Mouse (Mus musculus): ENCODE data around the gene Cfap99. TPM values are rescaled to one million over a fixed set of nuclear protein-coding genes. Genes with fewer than 3 reads are reported as not detected.

The Cfap99 gene
- polyA plus RNA-seq, 1 experiment from 2014 or later: 0.08 TPM

DNA sequence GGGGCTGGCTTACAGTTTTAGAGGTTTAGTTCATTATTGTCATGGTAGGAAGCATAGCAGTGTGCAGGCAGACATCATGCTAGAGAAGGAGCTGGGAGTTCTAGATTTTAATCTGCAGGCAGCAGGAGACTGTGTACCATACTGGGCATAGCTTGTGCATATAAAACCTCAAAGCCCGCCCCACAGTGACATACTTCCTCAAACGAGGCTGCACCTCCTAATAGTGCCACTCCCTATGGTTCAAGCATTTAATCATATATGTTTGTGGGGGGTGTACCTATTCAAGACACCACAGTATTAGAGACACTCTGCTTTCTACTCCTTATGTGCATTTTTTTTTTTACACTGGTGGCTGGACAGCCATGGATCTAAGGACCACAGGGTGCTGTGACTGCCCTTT, 41.7 kb downstream of the Cfap99 start:
- WGBS: 81% methylated on average over 2 of the region's 2 CpGs
- Histone ChIP-seq H3K27ac (ENCODE audit: poor library complexity, severe bottlenecking) (no peak overlapping the region), H3K9ac (no peak overlapping the region), H3K27me3 (replicated peaks) (no peaks in the 10 kb centered on the region), H3K9me3 (replicated peaks) (no peaks in the 10 kb centered on the region), H3K4me3 (no peak overlapping the region), H3K4me1 (replicated peaks) (peaks cover 12% of the 10 kb centered on the region), H3K36me3 (no peaks in the 10 kb centered on the region), H3K4me2 (no peak overlapping the region)
- no peak for ATAC-seq (ENCODE audit: insufficient number of reproducible peaks, low FRiP score)

DNA sequence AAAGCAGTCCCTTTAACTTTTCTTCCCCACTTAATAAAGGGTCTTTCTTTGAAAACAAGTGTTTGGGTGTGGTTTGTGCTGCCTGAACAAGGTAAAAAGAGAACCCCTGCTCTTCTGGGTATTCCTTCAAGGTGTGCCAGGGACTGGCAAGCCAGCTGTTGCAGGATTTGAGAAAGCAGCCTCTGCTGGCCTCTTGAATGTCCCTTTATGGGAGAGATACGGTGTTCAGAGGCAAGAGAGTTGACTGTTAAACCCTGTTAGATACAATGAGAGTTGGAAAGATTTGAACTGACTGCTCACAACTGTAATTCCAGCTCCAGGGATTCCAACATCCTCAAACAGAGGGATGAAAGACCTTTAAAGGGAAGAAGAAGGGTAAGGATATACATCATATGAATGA, 45.7 kb downstream of the Cfap99 start:
- Histone ChIP-seq H3K27ac (ENCODE audit: poor library complexity, severe bottlenecking) (no peak overlapping the region), H3K9me3 (replicated peaks) (no peaks in the 10 kb centered on the region), H3K4me1 (replicated peaks) (peaks cover 15% of the 10 kb centered on the region), H3K36me3 (peaks cover 7% of the 10 kb centered on the region), H3K4me2 (no peak overlapping the region), H3K4me3 (no peak overlapping the region), H3K9ac (no peak overlapping the region), H3K27me3 (replicated peaks) (no peaks in the 10 kb centered on the region)
- WGBS: 81% methylated on average over 1 of the region's 1 CpGs
- ATAC-seq (ENCODE audit: insufficient number of reproducible peaks, low FRiP score): no peak

DNA sequence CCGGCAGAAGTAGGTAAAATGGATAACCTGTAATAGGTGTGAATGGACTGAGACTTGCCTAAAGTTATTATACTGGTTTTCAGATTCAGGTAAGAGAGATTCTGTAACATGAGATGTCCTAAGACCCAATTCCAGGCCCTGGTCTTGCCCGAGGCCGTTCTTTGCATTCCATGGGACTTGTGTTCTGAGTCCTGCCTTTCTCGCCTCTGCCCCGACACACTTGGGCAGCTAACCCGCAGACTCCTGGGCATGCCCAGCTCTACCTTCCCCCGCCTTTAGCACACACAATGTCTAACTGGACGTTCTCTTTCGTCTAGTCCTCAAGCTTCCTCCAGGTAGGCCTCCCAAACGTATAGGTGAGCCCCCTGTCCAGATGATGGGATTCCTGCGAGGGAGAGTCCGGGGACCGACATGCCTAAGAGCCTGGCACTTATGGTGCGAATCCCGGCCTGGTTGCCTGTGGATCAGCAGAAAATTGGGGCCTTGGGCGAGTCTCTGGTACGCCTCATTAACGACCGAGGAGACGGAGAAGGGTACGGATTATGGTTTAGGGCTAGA, 47.2 kb downstream of the Cfap99 start:
- peak overlapping the region; percentile 71 for H3K4me2 ChIP-seq
- H3K4me3 ChIP-seq: peak overlapping the region; percentile 99
- H3K9ac ChIP-seq: peak overlapping the region; percentile 81
- no peaks in the 10 kb centered on the region for H3K9me3 ChIP-seq (replicated peaks)
- peak overlapping the region; percentile 86 for H3K27ac ChIP-seq (ENCODE audit: poor library complexity, severe bottlenecking)
- no peaks in the 10 kb centered on the region for H3K27me3 ChIP-seq (replicated peaks)
- H3K36me3 ChIP-seq: peaks cover 10% of the 10 kb centered on the region
- peaks cover 21% of the 10 kb centered on the region for H3K4me1 ChIP-seq (replicated peaks)
- 1% methylated on average over 21 of the region's 21 CpGs for WGBS
- ATAC-seq (ENCODE audit: insufficient number of reproducible peaks, low FRiP score): peak; percentile 64

DNA sequence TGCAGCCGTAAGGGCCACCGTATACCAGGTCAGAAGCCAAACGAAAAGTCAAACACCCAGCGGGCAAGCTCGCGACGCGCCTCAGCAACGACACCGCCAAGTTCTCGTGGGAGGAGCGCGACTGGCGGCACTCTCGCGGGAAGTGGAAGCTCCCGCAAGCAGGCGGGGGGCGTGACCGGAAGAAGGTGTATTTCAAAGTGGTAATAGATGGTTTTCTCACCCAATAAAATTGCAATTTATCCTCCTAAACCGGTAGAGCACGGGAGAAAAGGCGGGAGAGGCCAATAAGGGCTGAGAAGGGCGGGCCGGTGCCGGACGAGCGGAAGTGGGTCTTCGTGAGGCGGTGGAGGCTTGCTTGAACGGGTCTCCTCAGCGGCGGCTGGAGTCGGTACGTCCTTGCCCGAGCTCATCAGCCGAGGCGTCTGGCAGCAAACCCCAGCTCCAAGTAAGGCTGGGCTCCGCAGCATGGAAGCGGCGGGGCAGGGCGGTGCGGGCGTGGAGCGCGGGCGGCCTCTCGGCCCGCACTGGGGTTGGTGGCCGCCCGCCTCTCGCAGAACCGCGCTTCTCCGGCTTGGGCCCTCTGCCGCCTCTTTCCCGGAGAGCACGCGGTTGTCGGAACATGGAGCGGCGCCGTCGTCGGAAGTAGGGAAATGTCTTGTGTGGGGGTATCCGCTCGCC, 47.8 kb downstream of the Cfap99 start, which contains the start of gene Rnf4:
Gene Rnf4 (plus strand): TSS at position 193 of the 678 bp plus-strand sequence.
- Histone ChIP-seq H3K27ac (ENCODE audit: poor library complexity, severe bottlenecking) (peak within 1 kb of the TSS; percentile 98), H3K9ac (peak within 1 kb of the TSS; percentile 99), H3K27me3 (replicated peaks) (no peaks in the 10 kb centered on the region), H3K4me2 (peak within 1 kb of the TSS; percentile 96), H3K4me3 (peak within 1 kb of the TSS; percentile 99), H3K36me3 (peaks cover 10% of the 10 kb centered on the region), H3K4me1 (replicated peaks) (peaks cover 22% of the 10 kb centered on the region), H3K9me3 (replicated peaks) (no peaks in the 10 kb centered on the region)
- WGBS: under 1% methylated on average over 67 of the region's 67 CpGs
- ATAC-seq (ENCODE audit: insufficient number of reproducible peaks, low FRiP score): peak; percentile 95

DNA sequence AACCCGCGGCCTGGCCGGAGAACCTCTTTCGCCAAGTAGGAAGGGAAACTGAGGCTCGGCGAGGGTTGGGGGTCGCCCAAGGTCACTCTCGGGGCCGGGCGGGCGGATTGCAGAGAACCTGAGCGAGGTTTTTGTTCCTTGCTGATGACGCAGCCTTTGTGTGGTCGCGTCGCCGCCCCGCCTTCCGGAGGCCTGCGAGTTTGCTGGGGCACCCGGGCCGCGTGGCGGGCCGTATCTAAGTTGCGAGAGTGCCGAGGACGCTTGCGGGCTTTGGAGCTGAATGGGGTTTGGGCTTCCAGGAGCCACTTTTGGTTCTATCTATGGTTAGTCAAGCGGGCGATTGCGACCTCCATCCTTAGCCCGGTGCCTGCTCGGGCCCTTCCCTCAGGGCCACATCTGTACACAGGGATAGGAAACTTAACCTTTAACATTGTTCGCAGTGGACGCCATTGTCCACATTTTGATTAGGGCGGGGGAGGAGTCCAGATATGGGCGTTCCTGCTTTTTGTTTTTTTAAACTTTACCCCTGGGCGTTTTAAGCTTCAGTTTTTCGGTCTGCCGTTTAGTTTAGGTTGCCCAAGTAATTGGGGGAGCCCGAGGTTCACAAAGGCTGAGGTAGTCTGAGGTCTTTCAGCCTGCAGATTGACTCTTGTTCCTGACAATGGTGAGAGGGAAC, 48.5 kb downstream of the Cfap99 start:
- under 1% methylated on average over 42 of the region's 42 CpGs for WGBS
- H3K4me2 ChIP-seq: peak overlapping the region; percentile 96
- H3K36me3 ChIP-seq: peaks cover 10% of the 10 kb centered on the region
- H3K4me3 ChIP-seq: peak overlapping the region; percentile 99
- H3K27ac ChIP-seq (ENCODE audit: poor library complexity, severe bottlenecking): peak overlapping the region; percentile 98
- ATAC-seq (ENCODE audit: insufficient number of reproducible peaks, low FRiP score): peak; percentile 75
- no peaks in the 10 kb centered on the region for H3K27me3 ChIP-seq (replicated peaks)
- peaks cover 22% of the 10 kb centered on the region for H3K4me1 ChIP-seq (replicated peaks)
- H3K9ac ChIP-seq: peak overlapping the region; percentile 99
- no peaks in the 10 kb centered on the region for H3K9me3 ChIP-seq (replicated peaks)

DNA sequence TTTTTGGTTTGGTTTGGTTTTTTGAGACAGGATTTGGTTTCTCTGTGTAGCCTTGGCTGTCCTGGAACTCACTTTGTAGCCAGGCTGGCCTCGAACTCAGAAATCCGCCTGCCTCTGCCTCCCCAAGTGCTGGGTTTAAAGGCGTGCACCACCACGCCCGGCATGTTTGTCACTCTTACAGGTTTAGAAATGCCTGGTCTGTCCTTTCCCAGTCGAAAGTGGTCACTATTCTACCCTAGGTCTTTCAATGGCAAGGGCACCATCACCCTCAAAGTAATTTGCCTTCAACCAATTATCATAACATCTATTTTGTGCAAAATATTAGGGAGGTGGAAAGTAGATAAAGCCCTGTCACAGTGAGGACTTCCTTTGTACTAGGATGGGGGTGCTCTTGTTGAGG, 51.8 kb downstream of the Cfap99 start:
- Histone ChIP-seq H3K9ac (no peak overlapping the region), H3K4me1 (replicated peaks) (peaks cover 21% of the 10 kb centered on the region), H3K4me2 (no peak overlapping the region), H3K9me3 (replicated peaks) (no peaks in the 10 kb centered on the region), H3K4me3 (no peak overlapping the region), H3K27me3 (replicated peaks) (no peaks in the 10 kb centered on the region), H3K27ac (ENCODE audit: poor library complexity, severe bottlenecking) (no peak overlapping the region), H3K36me3 (peaks cover 32% of the 10 kb centered on the region)
- WGBS: 94% methylated on average over 6 of the region's 6 CpGs
- ATAC-seq (ENCODE audit: insufficient number of reproducible peaks, low FRiP score): no peak

DNA sequence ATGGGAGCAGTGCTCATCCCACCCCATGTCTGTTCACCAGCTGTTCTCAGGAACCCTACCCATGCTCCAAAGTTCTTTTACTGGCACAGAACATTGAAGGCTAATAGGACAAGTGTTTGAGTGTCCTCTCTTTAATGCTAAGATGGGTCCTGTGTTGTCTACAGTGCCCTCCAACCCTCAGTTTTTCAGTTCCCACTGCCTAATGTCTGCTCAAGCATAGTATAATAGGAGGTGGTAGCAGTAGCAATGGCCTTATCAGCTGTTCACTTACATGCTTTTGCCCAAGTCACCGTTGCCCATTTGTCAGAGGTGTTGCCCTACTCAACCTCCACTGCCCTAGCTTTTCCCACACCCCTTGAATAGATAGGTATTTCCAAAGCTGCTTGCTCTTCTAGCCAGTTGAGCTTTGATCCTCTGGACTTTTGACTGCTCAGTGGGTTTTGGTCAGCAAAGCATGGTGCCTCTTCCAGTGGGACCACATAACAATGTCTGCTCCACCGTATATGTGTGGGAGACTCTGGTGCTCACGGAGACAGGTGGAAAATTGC, 63.8 kb downstream of the Cfap99 start:
- Histone ChIP-seq H3K4me2 (no peak overlapping the region), H3K36me3 (peaks cover 95% of the 10 kb centered on the region), H3K9me3 (replicated peaks) (no peaks in the 10 kb centered on the region), H3K9ac (no peak overlapping the region), H3K27me3 (replicated peaks) (no peaks in the 10 kb centered on the region), H3K4me3 (no peak overlapping the region), H3K4me1 (replicated peaks) (no peaks in the 10 kb centered on the region), H3K27ac (ENCODE audit: poor library complexity, severe bottlenecking) (no peak overlapping the region)
- ATAC-seq (ENCODE audit: insufficient number of reproducible peaks, low FRiP score): no peak
- WGBS: 95% methylated on average over 3 of the region's 3 CpGs

DNA sequence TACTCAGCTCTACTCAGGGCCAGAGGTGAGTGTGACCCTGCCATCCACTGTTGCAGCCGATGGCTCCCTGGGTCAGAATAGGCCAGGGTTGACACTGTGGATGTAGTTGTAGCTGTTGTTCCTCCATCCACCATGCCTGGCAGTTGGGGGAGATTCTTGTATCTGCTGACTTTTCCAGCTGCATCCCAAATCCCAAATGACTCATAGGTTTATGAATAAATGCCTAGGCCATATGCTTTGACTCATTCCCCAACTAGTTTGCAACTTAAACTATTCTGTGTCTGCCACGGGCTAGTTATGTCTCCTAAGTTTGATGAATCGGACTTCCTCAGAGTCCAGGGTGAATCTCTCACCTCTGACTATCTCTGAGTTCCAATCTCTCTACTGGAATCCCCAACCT, 71.9 kb downstream of the Cfap99 start:
- no peak for ATAC-seq (ENCODE audit: insufficient number of reproducible peaks, low FRiP score)
- no peaks in the 10 kb centered on the region for H3K27me3 ChIP-seq (replicated peaks)
- H3K9me3 ChIP-seq (replicated peaks): no peaks in the 10 kb centered on the region
- no peak overlapping the region for H3K4me2 ChIP-seq
- H3K9ac ChIP-seq: no peak overlapping the region
- peaks cover 60% of the 10 kb centered on the region for H3K36me3 ChIP-seq
- no peak overlapping the region for H3K27ac ChIP-seq (ENCODE audit: poor library complexity, severe bottlenecking)
- WGBS: 96% methylated on average over 3 of the region's 3 CpGs
- H3K4me1 ChIP-seq (replicated peaks): 0 out of 2 replicates have a peak, but pooled peaks cover 6% of the 10 kb centered on the region
- H3K4me3 ChIP-seq: no peak overlapping the region

DNA sequence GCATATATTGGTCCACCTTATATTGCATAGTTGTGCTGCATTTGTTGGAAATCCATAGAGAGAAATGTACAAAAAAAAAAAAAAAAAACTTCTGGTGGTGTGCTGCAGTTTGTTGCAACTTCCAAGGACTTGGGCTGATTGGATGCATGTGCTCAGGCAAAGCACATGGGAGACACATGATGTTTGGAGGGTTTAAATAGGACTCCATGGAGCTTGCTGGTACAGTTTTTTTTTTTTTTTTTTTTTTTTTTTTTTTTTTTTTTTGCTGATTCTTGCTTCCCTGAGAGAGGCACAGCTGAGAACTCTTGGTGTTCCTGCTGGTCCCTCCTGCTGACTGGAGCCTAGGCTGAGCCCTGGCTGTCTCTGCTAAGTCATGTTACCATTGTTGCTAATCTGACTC, 74.7 kb downstream of the Cfap99 start:
- H3K4me1 ChIP-seq (replicated peaks): 0 out of 2 replicates have a peak, but pooled peaks cover 6% of the 10 kb centered on the region
- H3K9me3 ChIP-seq (replicated peaks): no peaks in the 10 kb centered on the region
- no peak overlapping the region for H3K4me2 ChIP-seq
- H3K4me3 ChIP-seq: no peak overlapping the region
- H3K27ac ChIP-seq (ENCODE audit: poor library complexity, severe bottlenecking): no peak overlapping the region
- H3K36me3 ChIP-seq: peaks cover 37% of the 10 kb centered on the region
- H3K27me3 ChIP-seq (replicated peaks): no peaks in the 10 kb centered on the region
- no peak overlapping the region for H3K9ac ChIP-seq
- no peak for ATAC-seq (ENCODE audit: insufficient number of reproducible peaks, low FRiP score)

DNA sequence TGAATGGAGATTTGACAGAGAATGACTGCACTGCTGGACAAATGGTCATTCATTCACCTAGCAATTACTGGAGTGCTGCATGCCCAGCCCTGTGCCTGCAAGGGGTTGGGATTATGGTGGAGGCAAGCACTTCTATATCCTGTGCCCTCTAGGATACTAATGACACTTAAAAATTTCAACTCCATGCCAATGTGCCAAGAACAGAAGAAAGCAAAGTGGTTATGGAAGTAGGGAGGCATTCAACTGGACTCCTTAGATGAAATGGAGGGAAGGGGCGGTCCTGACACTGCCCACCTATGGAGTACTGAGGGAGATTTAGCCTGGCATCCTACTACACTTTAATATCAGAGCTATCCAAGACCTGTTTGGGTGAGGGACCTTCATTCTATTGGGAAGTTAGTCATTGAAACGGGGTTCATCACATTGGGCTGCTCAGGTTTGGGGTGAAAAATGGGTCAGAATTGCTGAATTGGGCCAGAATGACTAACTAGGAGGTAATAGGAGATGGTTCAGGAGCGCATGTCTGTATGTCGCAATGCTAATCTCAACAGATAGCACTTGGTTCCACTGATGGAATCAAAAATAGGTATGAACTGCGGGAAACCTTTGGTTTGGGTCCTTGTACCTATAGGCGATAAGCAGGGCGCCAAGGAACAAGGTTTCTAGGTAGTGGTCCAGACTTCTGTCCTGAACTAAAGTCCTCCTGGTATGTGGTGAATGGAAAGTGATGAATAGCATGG, 80.3 kb downstream of the Cfap99 start:
- no peaks in the 10 kb centered on the region for H3K27me3 ChIP-seq (replicated peaks)
- peak overlapping the region; percentile 82 for H3K9ac ChIP-seq
- H3K4me2 ChIP-seq: peak overlapping the region; percentile 69
- peaks cover 25% of the 10 kb centered on the region for H3K4me1 ChIP-seq (replicated peaks)
- peak overlapping the region; percentile 97 for H3K4me3 ChIP-seq
- no peaks in the 10 kb centered on the region for H3K9me3 ChIP-seq (replicated peaks)
- no peak for ATAC-seq (ENCODE audit: insufficient number of reproducible peaks, low FRiP score)
- 61% methylated on average over 7 of the region's 7 CpGs for WGBS
- H3K36me3 ChIP-seq: peaks cover 9% of the 10 kb centered on the region; the same call in 1 of the 2 replicates
- H3K27ac ChIP-seq (ENCODE audit: poor library complexity, severe bottlenecking): peak overlapping the region; percentile 84
